Mouse (Mus musculus): ENCODE measurements around the gene Cdk5r2. TPM values are rescaled to one million over a fixed set of nuclear protein-coding genes. Genes with fewer than 3 reads are reported as not detected.

Cdk5r2 gene
- polyA plus RNA-seq, 1 experiment from 2014 or later, result 4.0 TPM

DNA sequence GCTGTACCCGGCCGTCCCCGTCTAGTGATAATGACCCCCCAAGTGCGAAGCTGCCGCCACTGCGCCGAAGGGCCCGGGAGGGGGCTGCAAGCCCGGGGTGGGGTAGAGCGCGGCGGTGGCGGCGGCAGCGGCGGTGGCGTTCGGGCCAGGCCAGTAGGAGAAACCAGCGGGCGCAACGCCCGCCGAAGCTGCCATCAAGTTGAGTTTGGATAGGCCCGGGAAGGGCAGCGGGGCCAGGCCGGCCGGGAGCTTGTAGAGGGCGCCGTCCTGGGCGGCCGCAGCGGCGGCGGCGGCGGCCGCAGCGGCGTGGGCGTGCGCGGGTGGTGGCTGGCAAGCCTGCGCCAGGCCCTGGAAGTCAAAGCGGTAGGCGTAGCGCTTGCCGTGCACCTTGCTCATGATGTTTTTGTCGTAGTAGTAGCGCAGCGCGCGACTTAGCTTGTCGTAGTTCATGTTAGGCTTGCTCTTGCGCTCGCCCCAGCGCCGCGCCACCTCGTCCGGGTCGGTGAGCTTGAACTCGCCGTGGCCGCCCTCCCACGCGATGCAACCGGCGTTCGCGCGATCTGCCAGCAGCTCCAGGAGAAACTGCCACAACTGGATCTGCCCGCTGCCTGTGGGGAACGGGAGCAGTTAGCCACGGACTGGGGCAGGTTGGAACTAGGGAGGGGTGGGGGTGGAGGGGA, 27.5 kb downstream of the Cdk5r2 start:
- WGBS, result under 1% methylated on average over 67 of the region's 74 CpGs
- DNase-seq (ENCODE audit: low spot score), result peak; percentile 30
- H3K4me2 ChIP-seq (ENCODE audit: low read depth), result peak overlapping the region; percentile 48
- H3K27me3 ChIP-seq (ENCODE audit: control insufficient read depth, insufficient read depth, low read length), result peaks cover 76% of the 10 kb centered on the region
- no peak overlapping the region for H3K27ac ChIP-seq (ENCODE audit: low read depth, low read length)
- no peak overlapping the region for H3K9ac ChIP-seq (ENCODE audit: low read length)
- peak overlapping the region; percentile 26 for H3K4me3 ChIP-seq (ENCODE audit: low read depth, low read length)
- ATAC-seq (ENCODE audit: insufficient read depth, low FRiP score, low TSS enrichment), result no peak
- peaks cover 8% of the 10 kb centered on the region for H3K4me1 ChIP-seq (ENCODE audit: control insufficient read depth, insufficient read depth, low read length)
- H3K9me3 ChIP-seq (ENCODE audit: control insufficient read depth, low read length), result no peaks in the 10 kb centered on the region
- no peaks in the 10 kb centered on the region for H3K36me3 ChIP-seq (ENCODE audit: control insufficient read depth, insufficient read depth, low read length)

DNA sequence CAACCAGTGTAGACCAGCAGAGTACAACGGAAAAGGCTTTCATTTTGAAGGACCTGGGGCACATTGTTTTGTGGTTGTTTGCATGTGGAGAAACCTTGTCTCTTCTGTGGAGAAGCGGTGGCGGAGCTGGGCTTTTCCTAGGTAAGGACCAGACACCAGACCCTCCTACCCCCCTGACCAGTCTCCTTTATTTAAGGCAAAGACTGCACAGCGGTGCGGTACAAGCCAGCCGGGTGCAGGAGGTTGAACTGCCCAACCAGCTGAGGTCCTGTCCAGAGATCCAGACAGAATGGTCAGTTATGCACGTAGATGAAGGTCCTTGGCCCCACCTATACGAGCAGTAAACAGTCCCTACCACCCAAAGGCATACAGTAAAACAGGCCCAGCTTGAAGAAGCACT, 28.1 kb downstream of the Cdk5r2 start:
- Histone ChIP-seq H3K36me3 (ENCODE audit: control insufficient read depth, insufficient read depth, low read length) (no peaks in the 10 kb centered on the region), H3K27ac (ENCODE audit: low read depth, low read length) (no peak overlapping the region)

DNA sequence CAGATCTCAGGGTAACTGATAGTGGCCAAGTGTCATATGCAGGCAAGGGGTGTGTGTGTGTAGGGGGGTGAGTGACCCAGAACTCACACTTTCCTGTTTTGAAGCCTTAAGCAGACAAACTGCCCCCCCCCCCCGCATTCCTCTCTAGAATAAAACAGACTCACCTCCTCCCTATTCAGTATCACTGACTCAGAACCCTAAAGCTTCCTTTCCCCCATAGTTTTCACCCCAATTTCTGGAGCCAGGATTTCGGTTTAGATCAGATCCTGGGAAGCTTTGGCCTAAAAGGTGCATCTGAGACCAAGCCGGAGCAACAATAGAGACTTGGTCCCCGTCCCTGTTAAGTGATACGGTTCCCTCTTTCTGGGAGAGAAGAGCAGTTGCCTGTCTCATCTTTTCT, 28.7 kb downstream of the Cdk5r2 start:
- ATAC-seq (ENCODE audit: insufficient read depth, low FRiP score, low TSS enrichment) (no peak), DNase-seq (ENCODE audit: low spot score) (no peak)
- Histone ChIP-seq H3K9me3 (ENCODE audit: control insufficient read depth, low read length) (no peaks in the 10 kb centered on the region), H3K27ac (ENCODE audit: low read depth, low read length) (no peak overlapping the region), H3K9ac (ENCODE audit: low read length) (no peak overlapping the region), H3K36me3 (ENCODE audit: control insufficient read depth, insufficient read depth, low read length) (no peaks in the 10 kb centered on the region), H3K4me1 (ENCODE audit: control insufficient read depth, insufficient read depth, low read length) (peaks cover 8% of the 10 kb centered on the region), H3K27me3 (ENCODE audit: control insufficient read depth, insufficient read depth, low read length) (peaks cover 87% of the 10 kb centered on the region), H3K4me3 (ENCODE audit: low read depth, low read length) (no peak overlapping the region), H3K4me2 (ENCODE audit: low read depth) (no peak overlapping the region)
- 0% methylated on average over 5 of the region's 5 CpGs for WGBS

More for the DNA sequence above, 28.1 kb downstream of the Cdk5r2 start:
- DNase-seq (ENCODE audit: low spot score) (peak; percentile 33), ATAC-seq (ENCODE audit: insufficient read depth, low FRiP score, low TSS enrichment) (no peak)
- Histone ChIP-seq H3K9ac (ENCODE audit: low read length) (no peak overlapping the region), H3K4me3 (ENCODE audit: low read depth, low read length) (no peak overlapping the region; the same call in 1 of the 2 replicates), H3K9me3 (ENCODE audit: control insufficient read depth, low read length) (no peaks in the 10 kb centered on the region), H3K4me2 (ENCODE audit: low read depth) (no peak overlapping the region), H3K27me3 (ENCODE audit: control insufficient read depth, insufficient read depth, low read length) (peaks cover 82% of the 10 kb centered on the region), H3K4me1 (ENCODE audit: control insufficient read depth, insufficient read depth, low read length) (peaks cover 8% of the 10 kb centered on the region)
- under 1% methylated on average over 8 of the region's 8 CpGs for WGBS

DNA sequence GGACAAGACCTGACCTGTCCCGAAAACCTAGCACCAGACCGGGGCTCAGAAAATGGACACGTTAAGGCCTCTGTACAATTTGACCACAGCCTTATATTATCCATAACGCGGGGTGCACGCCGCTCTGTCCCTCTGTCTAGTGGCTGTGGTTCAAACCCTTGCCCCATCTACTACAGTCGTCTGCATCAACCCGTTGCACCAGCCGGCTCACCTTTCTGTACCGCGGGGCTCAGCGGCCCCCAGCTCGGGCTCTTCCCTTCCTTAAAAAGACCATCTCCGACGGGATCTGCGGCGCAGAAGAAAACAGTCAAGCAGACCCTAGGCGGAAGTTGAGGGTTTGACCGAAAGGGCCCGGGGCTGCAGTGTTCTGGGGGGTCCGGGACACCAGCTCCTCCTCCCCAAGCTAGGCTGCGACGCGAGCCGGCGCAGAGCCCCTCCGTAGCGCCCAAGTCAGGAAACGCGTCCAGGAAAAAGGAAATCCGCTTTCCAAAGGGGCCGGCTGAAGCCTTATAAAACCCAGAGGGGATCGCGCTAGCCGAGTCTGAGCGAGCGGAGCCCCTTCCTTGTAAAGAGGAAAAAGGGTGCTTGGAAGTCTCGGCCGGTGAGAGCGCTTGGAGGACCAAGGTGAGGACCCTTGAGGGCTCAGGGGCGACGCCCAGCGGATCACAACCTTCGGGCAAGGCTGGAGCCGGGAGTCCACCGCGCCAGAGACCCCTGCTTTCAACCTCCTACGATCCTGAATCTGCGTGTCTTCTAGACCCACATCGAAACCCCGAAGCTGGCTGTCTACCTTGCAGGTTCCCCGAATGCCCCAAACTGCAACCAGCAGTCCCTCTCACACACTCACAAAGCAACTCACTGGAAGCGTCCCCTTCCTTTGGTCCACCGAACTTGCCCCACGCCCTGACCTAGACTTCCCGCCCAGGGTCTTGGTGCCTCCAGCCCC, 29.7 kb downstream of the Cdk5r2 start:
- Histone ChIP-seq H3K4me3 (ENCODE audit: low read depth, low read length) (peak overlapping the region; percentile 13; the same call in 1 of the 2 replicates), H3K4me1 (ENCODE audit: control insufficient read depth, insufficient read depth, low read length) (peaks cover 8% of the 10 kb centered on the region), H3K27me3 (ENCODE audit: control insufficient read depth, insufficient read depth, low read length) (peaks cover 86% of the 10 kb centered on the region), H3K9ac (ENCODE audit: low read length) (no peak overlapping the region), H3K27ac (ENCODE audit: low read depth, low read length) (no peak overlapping the region), H3K36me3 (ENCODE audit: control insufficient read depth, insufficient read depth, low read length) (no peaks in the 10 kb centered on the region), H3K9me3 (ENCODE audit: control insufficient read depth, low read length) (no peaks in the 10 kb centered on the region), H3K4me2 (ENCODE audit: low read depth) (peak overlapping the region; percentile 0; the same call in 1 of the 2 replicates)
- DNase-seq (ENCODE audit: low spot score), result no peak
- no peak for ATAC-seq (ENCODE audit: insufficient read depth, low FRiP score, low TSS enrichment)
- WGBS, result under 1% methylated on average over 54 of the region's 57 CpGs

DNA sequence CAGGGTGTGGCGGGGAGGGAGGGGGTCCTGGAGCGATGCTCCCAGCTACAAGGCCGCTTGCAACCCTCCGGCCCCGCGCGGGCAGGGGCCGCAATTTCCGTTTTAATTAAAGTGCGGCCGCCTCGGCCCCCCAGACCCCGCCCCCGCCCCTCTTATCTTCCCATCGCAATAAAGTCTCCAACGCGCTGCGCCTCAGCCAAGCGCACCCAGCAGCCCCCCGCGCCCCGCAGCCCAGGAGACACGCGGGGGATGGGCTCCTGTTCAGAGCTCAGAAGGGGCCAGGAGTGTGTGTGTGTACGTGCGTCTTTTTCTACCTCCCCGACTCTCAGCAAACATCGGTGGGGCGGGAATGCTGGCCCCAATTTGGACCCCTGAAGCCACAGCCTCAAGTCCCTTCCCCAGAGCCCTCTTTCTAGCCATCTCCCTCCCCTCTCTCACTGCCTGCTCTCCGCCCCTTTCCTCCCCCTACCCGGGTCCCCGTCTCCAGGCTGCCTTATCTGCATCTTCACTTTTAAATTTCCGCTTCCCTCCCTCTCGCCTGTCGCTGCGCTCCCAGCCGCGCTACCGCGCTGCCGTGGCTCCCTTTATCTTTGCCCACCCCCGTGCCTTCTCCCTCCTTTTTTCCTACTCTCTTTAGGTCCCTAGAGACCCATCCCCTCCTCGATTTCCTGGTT, 30.8 kb downstream of the Cdk5r2 start, which contains the start of gene Fev:
TSS of gene Fev (minus strand) at position 51 of the 674 bp plus-strand sequence.
- DNase-seq (ENCODE audit: low spot score), result no peak
- H3K4me2 ChIP-seq (ENCODE audit: low read depth), result peak within 1 kb of the TSS; percentile 25
- no peaks in the 10 kb centered on the region for H3K9me3 ChIP-seq (ENCODE audit: control insufficient read depth, low read length)
- no peaks in the 10 kb centered on the region for H3K36me3 ChIP-seq (ENCODE audit: control insufficient read depth, insufficient read depth, low read length)
- no peak within 1 kb of the TSS for H3K27ac ChIP-seq (ENCODE audit: low read depth, low read length)
- H3K9ac ChIP-seq (ENCODE audit: low read length), result no peak within 1 kb of the TSS
- WGBS, result under 1% methylated on average over 32 of the region's 43 CpGs
- H3K4me1 ChIP-seq (ENCODE audit: control insufficient read depth, insufficient read depth, low read length), result peaks cover 8% of the 10 kb centered on the region
- peak within 1 kb of the TSS; percentile 13 for H3K4me3 ChIP-seq (ENCODE audit: low read depth, low read length)
- peaks cover 93% of the 10 kb centered on the region for H3K27me3 ChIP-seq (ENCODE audit: control insufficient read depth, insufficient read depth, low read length)
- no peak for ATAC-seq (ENCODE audit: insufficient read depth, low FRiP score, low TSS enrichment)

DNA sequence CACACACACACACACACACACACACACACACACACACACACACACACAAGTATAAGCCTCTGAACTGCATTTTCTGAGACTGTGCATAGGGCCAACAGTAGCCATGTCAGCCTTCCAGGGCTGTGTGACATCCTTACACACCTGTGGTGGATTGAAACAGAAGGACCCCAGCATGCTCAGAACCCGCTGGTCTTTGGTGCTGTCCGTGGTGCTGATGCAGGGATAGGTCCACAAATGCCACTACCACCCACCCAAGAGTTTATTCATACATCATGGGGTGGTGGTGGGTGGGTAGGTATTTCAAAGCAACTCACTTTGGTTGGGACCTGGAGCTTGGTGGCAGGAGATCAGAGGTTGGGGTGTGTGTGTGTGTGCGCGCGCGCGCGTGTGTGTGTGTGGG, 36.8 kb downstream of the Cdk5r2 start:
- Histone ChIP-seq H3K4me1 (ENCODE audit: control insufficient read depth, insufficient read depth, low read length) (peaks cover 6% of the 10 kb centered on the region), H3K4me2 (ENCODE audit: low read depth) (no peak overlapping the region), H3K27ac (ENCODE audit: low read depth, low read length) (no peak overlapping the region), H3K36me3 (ENCODE audit: control insufficient read depth, insufficient read depth, low read length) (no peaks in the 10 kb centered on the region), H3K9ac (ENCODE audit: low read length) (no peak overlapping the region), H3K4me3 (ENCODE audit: low read depth, low read length) (no peak overlapping the region), H3K27me3 (ENCODE audit: control insufficient read depth, insufficient read depth, low read length) (peaks cover 88% of the 10 kb centered on the region), H3K9me3 (ENCODE audit: control insufficient read depth, low read length) (no peaks in the 10 kb centered on the region)
- 1% methylated on average over 8 of the region's 8 CpGs for WGBS
- DNase-seq (ENCODE audit: low spot score) (peak; percentile 66), ATAC-seq (ENCODE audit: insufficient read depth, low FRiP score, low TSS enrichment) (no peak)

DNA sequence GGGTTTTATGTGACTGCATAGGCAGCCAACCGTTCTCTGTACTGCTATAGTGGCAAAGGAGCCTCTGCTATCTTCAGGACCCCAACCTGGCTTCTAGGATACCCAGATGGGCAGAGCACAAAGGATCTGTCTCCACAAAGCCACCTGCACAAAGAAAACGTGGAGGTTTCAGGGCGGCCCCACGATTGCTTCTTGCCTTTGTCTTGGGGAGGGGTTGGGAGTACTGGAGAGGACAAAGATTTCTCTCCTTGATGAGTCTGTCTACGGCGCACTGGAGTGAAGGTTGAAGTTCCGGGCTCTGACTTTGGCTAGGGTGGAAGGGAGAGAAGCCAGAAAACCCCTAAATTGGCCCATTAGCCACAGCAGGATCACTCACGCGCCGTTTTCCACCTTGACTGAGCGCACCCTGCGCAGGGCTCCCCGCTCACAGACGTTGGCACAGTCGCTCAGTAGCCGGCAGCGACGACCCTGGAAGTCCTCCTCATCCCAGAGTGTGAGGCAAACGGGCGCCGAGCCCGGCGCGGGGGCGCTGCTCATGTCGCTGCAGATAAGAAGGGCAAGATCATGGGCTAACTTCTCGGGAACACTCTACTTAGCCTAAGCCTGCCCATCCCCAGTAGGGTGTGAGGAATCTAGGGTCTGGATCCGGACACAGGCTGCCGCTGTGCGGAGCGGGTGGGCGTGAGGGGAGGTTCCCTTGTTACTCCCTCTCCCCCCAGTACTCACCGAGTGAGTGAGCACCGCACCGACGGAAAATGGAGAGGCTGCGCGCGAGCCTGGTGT, 37.8 kb downstream of the Cdk5r2 start:
- H3K27ac ChIP-seq (ENCODE audit: low read depth, low read length), result no peak overlapping the region
- peaks cover 87% of the 10 kb centered on the region for H3K27me3 ChIP-seq (ENCODE audit: control insufficient read depth, insufficient read depth, low read length)
- no peak overlapping the region for H3K4me3 ChIP-seq (ENCODE audit: low read depth, low read length)
- H3K36me3 ChIP-seq (ENCODE audit: control insufficient read depth, insufficient read depth, low read length), result no peaks in the 10 kb centered on the region
- ATAC-seq (ENCODE audit: insufficient read depth, low FRiP score, low TSS enrichment) (peak; percentile 23; the same call in 1 of the 2 replicates), DNase-seq (ENCODE audit: low spot score) (no peak)
- no peak overlapping the region for H3K9ac ChIP-seq (ENCODE audit: low read length)
- peaks cover 6% of the 10 kb centered on the region for H3K4me1 ChIP-seq (ENCODE audit: control insufficient read depth, insufficient read depth, low read length)
- no peaks in the 10 kb centered on the region for H3K9me3 ChIP-seq (ENCODE audit: control insufficient read depth, low read length)
- 2% methylated on average over 39 of the region's 39 CpGs for WGBS
- peak overlapping the region; percentile 15 for H3K4me2 ChIP-seq (ENCODE audit: low read depth)
